20 mouse cellular contexts compared by ENCODE assay signal in genomic region chr3:152792601-152793000, GRCm38 (mm10).
DNase-seq lines count a peak whose midpoint lies in the region; ATAC-seq and TF ChIP-seq lines count a peak whose summit lies in the region.
"Had no signal": no experiment of that assay in that cellular context is flagged by ENCODE, and none has a peak within 500 bp of the region (broad histone marks: within the 10 kb centered on the region; RNA-seq: fewer than 3 reads in every experiment).

No protein-coding gene starts in this region.

- ATAC-seq in kidney, embryonic 15.5 days (replicated peaks; ENCODE audit: low FRiP score) = no peak
- no peak for ATAC-seq in embryonic facial prominence, embryonic 15.5 days (ENCODE audit: insufficient number of reproducible peaks, low FRiP score, low TSS enrichment, low read depth)
- no peak for ATAC-seq in limb, embryonic 14.5 days (ENCODE audit: low FRiP score, low read depth)
- ATAC-seq in forebrain, embryonic 13.5 days = no peak
- ATAC-seq: forebrain, embryonic 16.5 days; hindbrain, embryonic 16.5 days; midbrain, embryonic 16.5 days had no signal

- no peaks in the 10 kb centered on the region for H3K27me3 ChIP-seq in kidney, embryonic 15.5 days
- H3K27me3 ChIP-seq in embryonic facial prominence, embryonic 15.5 days = no peaks in the 10 kb centered on the region
- no peaks in the 10 kb centered on the region for H3K27me3 ChIP-seq in limb, embryonic 14.5 days (ENCODE audit: control insufficient read depth, insufficient read depth, low read length)
- H3K27me3 ChIP-seq in forebrain, embryonic 13.5 days = no peaks in the 10 kb centered on the region

- no peak overlapping the region for H3K4me2 ChIP-seq in kidney, embryonic 15.5 days
- H3K4me2 ChIP-seq in embryonic facial prominence, embryonic 15.5 days (replicated peaks) = no peak overlapping the region
- no peak overlapping the region for H3K4me2 ChIP-seq in limb, embryonic 14.5 days (replicated peaks; ENCODE audit: low read depth, low read length, severe bottlenecking)
- no peak overlapping the region for H3K4me2 ChIP-seq in forebrain, embryonic 13.5 days

- no peak for TF ChIP-seq POLR2A in limb, embryonic 14.5 days (IDR thresholded peaks at IDR 0.05; ENCODE audit: borderline replicate concordance, extremely low read depth, insufficient read depth, insufficient read length)

- H3K36me3 ChIP-seq in kidney, embryonic 15.5 days = 0 out of 2 replicates have a peak, but pooled peaks cover 4% of the 10 kb centered on the region
- H3K36me3 ChIP-seq in embryonic facial prominence, embryonic 15.5 days = no peaks in the 10 kb centered on the region
- peaks cover 7% of the 10 kb centered on the region; the same call in 1 of the 2 replicates for H3K36me3 ChIP-seq in limb, embryonic 14.5 days (ENCODE audit: control insufficient read depth, insufficient read depth, low read length)
- H3K36me3 ChIP-seq in forebrain, embryonic 13.5 days (ENCODE audit: poor library complexity, severe bottlenecking) = peaks cover 5% of the 10 kb centered on the region; the same call in 1 of the 2 replicates

- no peak overlapping the region for H3K27ac ChIP-seq in kidney, embryonic 15.5 days
- H3K27ac ChIP-seq in embryonic facial prominence, embryonic 15.5 days (replicated peaks) = peak overlapping the region; percentile 45; the same call in 1 of the 2 replicates
- 0 out of 2 replicates have a peak overlapping the region, but pooled peaks have one; percentile 27 for H3K27ac ChIP-seq in limb, embryonic 14.5 days (replicated peaks; ENCODE audit: low read depth, low read length)
- no peak overlapping the region for H3K27ac ChIP-seq in forebrain, embryonic 13.5 days

- no peaks in the 10 kb centered on the region for H3K9me3 ChIP-seq in kidney, embryonic 15.5 days (replicated peaks)
- H3K9me3 ChIP-seq in embryonic facial prominence, embryonic 15.5 days (replicated peaks) = no peaks in the 10 kb centered on the region
- H3K9me3 ChIP-seq in limb, embryonic 14.5 days (ENCODE audit: control insufficient read depth, low read length) = no peaks in the 10 kb centered on the region
- no peaks in the 10 kb centered on the region for H3K9me3 ChIP-seq in forebrain, embryonic 13.5 days (replicated peaks)

- peaks cover 3% of the 10 kb centered on the region; the same call in 1 of the 2 replicates for H3K4me1 ChIP-seq in kidney, embryonic 15.5 days
- H3K4me1 ChIP-seq in embryonic facial prominence, embryonic 15.5 days = 0 out of 2 replicates have a peak, but pooled peaks cover 6% of the 10 kb centered on the region
- no peaks in the 10 kb centered on the region for H3K4me1 ChIP-seq in limb, embryonic 14.5 days (ENCODE audit: control insufficient read depth, insufficient read depth, low read length)
- H3K4me1 ChIP-seq in forebrain, embryonic 13.5 days = no peaks in the 10 kb centered on the region

- no peak overlapping the region for H3K9ac ChIP-seq in kidney, embryonic 15.5 days
- no peak overlapping the region for H3K9ac ChIP-seq in embryonic facial prominence, embryonic 15.5 days
- no peak overlapping the region for H3K9ac ChIP-seq in limb, embryonic 14.5 days (ENCODE audit: low read depth, low read length, severe bottlenecking)
- H3K9ac ChIP-seq in forebrain, embryonic 13.5 days = no peak overlapping the region

- peak; percentile 39 to 44 for DNase-seq in cerebellum, postnatal 10 days
- DNase-seq in cerebellum, adult 11 months = no peak
- peak; percentile 47 to 55 for DNase-seq in kidney, adult 8-10 months
- DNase-seq in limb, embryonic 14.5 days (ENCODE audit: low spot score) = no peak
- DNase-seq in gastrocnemius, postnatal 25 days = no peak
- DNase-seq: adrenal gland, adult 8-10 months; cerebellum, adult 9-11 months; heart, postnatal 10 days; left cerebral cortex, postnatal 4 days; lung, postnatal 10 days; right cerebral cortex, adult 18-20 months; thymus, postnatal 4 days had no signal

- H3K4me3 ChIP-seq in kidney, embryonic 15.5 days (replicated peaks) = no peak overlapping the region
- no peak overlapping the region for H3K4me3 ChIP-seq in embryonic facial prominence, embryonic 15.5 days (replicated peaks)
- no peak overlapping the region for H3K4me3 ChIP-seq in limb, embryonic 14.5 days (replicated peaks; ENCODE audit: low read length)
- no peak overlapping the region for H3K4me3 ChIP-seq in forebrain, embryonic 13.5 days
- H3K4me3 ChIP-seq: erythroblast, embryonic 14.5 days; megakaryocyte, embryonic 14.5 days had no signal

- 90% methylated on average over 5 of the region's 5 CpGs for WGBS in kidney, embryonic 15.5 days
- 78% methylated on average over 5 of the region's 5 CpGs for WGBS in embryonic facial prominence, embryonic 15.5 days
- WGBS in limb, embryonic 14.5 days = 78% methylated on average over 5 of the region's 5 CpGs
- WGBS in forebrain, embryonic 13.5 days = 90% methylated on average over 5 of the region's 5 CpGs

Comparison
In these comparisons a context has a peak if more than half of its experiments do, and no peak if none do; other contexts are left out.
1. DNase-seq: peak in cerebellum, postnatal 10 days (2 of 2) and kidney, adult 8-10 months (2 of 2); none in cerebellum, adult 11 months (single experiment), limb, embryonic 14.5 days (single experiment) and gastrocnemius, postnatal 25 days (single experiment).
2. H3K27ac ChIP-seq: peak in embryonic facial prominence, embryonic 15.5 days (single experiment) and limb, embryonic 14.5 days (single experiment); none in kidney, embryonic 15.5 days (single experiment) and forebrain, embryonic 13.5 days (single experiment).